Mouse (Mus musculus) spleen, postnatal 36 days (tissue): Measurements from ENCODE around the gene Nt5m.
"Not testable (repeated sequence)": the region's sequence is repeated elsewhere in the genome, so short reads cannot be mapped to it uniquely, and the experiment has no call there.

Experiments used
- DNase-seq, 2 experiments: peaks; one replicate each; pipeline ENCODE4 v3.0.0; 2022; ENCODE audit warnings: low spot score in 2 of 2, mixed read lengths in 1 of 2

The Nt5m gene

GRCm38 (mm10) chr11:59839008-59839458 lies at the start of gene Nt5m:
TSS of gene Nt5m (plus strand) at chr11:59839447.
- peak; percentile 93 for DNase-seq

DNA sequence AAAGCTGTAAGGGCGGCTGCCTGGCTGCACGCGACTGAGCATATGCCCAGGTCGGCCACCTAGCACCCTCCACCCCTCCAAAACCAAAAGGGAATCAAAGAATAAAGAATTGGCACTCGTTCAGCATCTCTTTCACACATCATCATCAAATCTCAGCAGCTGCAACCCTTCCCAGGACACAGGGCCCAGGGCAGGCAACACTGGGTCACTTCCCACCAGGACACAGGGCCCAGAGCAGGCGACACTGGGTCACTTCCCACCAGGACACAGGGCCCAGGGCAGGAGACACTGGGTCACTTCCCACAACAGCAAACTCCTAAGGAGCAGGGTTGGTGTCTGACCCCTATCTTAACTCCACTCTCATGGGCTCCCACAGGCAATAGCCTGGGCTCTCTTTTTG lies 45.9 kb upstream of the Nt5m start:
- no peak for DNase-seq

DNA sequence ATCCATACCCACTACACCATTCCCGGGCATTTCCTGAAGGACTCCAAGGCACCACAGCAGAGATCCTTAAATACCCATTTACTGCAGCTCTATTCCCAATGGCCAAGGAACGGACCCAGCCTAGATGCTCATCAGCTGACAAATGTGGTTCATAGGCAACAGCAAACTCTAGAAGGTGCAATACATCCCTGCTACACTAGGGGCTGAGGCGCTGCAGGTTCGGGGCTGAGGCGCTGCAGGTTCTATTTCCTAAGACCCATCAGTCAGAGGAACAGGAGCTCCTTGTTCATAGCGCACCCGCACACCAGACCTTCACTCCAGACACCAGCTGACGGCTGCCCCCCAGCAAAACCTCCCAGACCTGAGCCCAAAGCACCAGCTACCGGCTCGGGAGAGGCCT lies 38.8 kb upstream of the Nt5m start:
- no peak for DNase-seq

DNA sequence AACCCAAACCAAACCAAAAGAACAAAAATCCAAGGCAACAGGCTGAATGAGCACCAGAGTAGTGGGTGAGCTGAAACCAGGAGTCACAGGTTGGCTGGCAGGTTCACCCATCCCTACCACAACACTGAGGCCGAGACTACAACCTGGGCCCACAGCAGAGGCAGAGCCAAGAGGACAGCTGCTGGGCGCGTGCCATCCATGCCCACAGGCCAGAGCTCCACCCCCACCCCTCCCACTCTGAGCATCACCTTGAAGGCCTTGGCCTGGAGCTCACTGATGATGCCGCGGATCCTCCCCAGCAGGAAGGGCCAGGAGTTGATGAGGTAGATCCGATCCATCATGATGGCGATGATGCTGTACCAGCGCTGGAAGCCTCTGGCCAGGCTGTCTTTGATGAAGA lies 37.4 kb upstream of the Nt5m start:
- no peak for DNase-seq

DNA sequence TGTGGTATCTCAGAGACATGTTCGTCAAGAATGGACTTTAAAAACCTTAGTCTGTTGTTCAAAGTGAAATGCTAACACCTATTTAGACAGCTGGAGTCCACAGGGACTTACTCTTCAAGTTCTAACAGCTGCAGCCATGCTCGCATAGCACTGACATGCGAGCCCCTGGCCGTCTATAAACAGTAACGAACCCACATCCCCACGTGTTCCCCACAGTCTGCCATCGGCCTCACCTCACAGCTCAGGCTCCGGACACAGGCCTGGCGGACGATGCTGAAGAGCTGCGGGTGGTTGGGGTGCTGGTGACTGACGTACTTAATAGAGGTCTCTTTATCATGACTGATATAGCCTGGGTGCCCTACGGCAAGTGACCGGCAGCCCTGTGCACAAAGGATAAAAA lies 35.7 kb upstream of the Nt5m start:
- DNase-seq: no peak

- DNase-seq: no peak
These were observed 34.7 kb upstream of the Nt5m start for GRCm38 (mm10) chr11:59804409-59805110.

- DNase-seq: no peak
These were observed 34.0 kb upstream of the Nt5m start for GRCm38 (mm10) chr11:59805256-59805655.

- DNase-seq: no peak
These were observed 33.6 kb upstream of the Nt5m start for GRCm38 (mm10) chr11:59805656-59806055.

GRCm38 (mm10) chr11:59808170-59808960 lies 30.9 kb upstream of the Nt5m start:
- DNase-seq: no peak

GRCm38 (mm10) chr11:59809071-59809669 lies 30.1 kb upstream of the Nt5m start:
- peak; percentile 58 for DNase-seq

GRCm38 (mm10) chr11:59809670-59810474 lies 29.4 kb upstream of the Nt5m start, which contains the start of gene Flcn:
TSS of gene Flcn (minus strand) at chr11:59810016.
- DNase-seq: peak; percentile 82 to 83

GRCm38 (mm10) chr11:59810480-59811158 lies 28.6 kb upstream of the Nt5m start:
- no peak for DNase-seq

DNA sequence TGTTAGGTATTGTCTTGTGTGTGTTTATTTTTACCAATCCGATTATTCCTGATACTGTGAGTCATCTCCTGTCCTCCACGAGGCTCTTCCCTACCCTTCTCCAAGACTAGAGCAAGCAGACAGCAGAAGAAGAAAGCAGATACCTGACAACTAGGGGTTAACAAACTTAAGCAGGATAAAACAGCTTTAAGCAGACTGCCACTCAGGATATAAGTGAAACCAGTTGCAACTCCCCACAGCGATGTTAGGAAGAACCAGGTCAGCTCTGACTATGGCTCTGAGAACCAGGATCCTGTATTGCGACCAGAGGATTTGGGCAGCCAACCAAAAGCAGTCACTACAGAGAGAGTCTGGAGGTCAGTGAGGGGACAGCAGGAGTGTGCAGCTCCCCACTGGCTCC lies 28.0 kb upstream of the Nt5m start:
- DNase-seq: no peak

DNA sequence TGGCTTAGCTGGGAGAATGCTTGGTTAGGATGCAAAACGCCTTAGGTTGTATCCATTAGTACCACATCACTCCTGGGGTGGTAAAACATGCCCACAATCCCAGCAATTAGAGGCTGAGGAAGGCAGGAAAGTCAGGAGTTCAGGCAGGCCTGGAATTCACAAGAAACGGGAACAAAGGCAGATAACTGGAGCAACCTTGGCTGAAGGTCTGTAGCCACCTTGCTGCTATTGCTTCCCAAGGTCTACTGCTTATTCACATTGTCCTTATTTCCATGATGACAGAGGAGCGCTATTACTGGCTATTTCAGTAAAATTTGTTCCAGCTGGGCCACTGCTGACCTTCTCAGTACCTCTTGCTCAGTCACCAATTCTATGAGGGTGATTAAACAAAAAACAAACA lies 26.0 kb upstream of the Nt5m start:
- DNase-seq: no peak

DNA sequence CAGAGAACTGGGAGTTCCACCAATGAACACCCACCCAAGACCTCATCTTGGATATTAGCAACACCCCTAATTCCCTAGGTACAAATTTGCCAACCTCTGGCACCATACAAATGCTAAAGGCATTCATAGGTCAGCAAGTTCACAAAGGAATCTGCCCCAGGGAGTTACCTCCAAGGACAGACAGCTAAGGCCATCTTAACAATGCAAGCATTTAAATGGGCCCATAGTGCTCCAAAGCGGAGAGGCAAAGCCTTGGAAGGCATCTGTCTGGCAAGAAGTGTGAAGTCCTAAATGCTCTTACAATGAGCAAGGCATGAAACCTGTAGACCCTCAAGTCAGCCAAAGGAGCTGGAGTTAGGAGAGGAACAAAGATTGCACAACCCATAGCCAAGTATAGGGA lies 24.9 kb upstream of the Nt5m start:
- no peak for DNase-seq

- no peak for DNase-seq
These were observed 24.3 kb upstream of the Nt5m start for GRCm38 (mm10) chr11:59814936-59815335.

DNA sequence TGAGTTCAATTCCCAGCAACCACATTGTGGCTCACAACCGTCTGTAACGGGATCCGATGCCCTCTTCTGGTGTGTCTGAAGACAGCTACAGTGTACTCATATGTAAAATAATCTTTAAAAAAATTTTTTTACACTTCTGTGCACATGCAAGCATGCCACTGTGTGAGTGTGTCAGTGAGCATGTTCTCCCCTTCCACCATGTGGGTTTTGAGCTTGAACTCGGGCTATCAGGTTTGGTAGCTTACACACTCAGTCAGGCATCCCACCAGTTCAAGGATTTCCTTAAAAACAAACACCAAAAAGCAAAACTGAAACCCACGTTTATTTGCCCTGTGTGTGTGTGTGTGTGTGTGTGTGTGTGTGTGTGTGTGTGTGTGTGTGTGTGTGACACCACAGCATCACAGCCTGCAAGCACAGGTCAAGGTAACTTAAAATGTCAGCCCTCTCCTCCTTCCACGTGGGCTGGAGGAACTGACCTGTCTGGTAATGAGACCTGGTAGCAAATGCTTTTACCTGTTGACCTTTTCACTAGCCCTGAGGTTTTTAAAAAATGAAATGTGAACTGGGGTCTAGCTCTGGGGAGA lies 23.7 kb upstream of the Nt5m start:
- no peak for DNase-seq

DNA sequence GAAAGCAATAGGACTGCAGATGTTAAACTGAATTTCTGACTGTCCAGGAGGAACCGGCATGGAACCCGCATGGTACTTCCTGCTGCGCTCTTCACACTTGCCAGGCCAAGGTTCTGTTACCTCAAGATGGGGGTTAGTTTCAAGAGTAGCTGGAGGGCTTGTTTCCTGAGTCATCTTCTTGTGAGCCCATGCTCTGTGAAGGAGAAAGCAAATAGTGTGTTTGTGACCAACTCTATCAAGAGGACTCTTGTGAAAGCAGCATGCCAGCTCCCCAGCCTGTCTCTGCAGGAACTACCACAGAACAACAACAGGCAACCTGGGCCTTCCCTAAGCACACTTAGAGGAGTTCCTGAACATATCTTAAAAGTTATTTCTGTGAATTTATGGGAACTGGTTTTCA lies 21.3 kb upstream of the Nt5m start:
- no peak for DNase-seq

- no peak for DNase-seq
These were observed 17.6 kb upstream of the Nt5m start for GRCm38 (mm10) chr11:59821625-59822024.

GRCm38 (mm10) chr11:59837789-59838188 lies 1.5 kb upstream of the Nt5m start:
- DNase-seq: not testable (repeated sequence)

- no peak for DNase-seq
These were observed 821 bp upstream of the Nt5m start for GRCm38 (mm10) chr11:59838426-59838825.
